In the genomic region with DNA sequence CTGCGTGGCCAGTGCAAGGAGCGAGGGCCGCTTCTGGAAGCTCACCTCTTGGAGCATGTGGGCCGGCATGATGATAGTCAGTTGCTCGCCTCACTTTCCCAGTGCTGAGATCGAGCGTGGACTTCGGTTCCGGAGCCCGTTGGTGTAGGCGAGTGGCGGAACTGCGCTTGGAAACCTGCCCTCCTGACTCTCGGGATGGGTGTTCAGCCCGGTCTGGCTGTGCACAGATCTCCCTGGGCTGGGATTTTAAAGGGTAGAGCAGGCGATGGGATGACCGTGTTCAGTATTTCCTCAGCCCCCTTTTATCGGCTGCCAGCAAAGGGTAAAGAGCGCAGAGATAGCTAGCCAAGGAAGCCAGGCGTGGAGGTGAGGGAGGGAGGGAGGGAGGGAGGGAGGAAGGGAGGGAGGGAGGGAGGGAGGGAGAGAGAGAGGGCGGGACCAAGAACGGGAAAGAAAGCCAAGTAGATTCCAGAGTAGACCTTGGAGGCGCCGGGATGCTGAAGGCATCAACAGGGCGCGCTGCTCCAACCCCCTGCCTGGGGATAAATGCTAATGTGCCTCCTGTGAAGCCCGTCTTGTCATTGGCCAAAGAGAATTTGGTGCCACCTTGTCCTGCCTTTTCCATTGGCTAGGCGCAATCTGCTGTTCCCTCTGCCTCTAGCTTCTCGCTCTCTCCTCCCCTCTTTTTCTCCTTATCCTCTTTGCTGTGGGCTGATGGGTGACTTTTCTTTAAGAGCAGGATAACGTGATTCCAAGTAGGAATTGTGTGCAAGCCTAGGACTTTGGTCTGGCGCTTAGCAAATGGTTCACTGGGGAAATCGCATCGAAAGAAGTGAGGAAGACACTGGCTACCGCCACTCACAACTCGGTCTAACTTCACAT, we compare ENCODE assay signal across 7 mouse cellular contexts. TPM values are rescaled to one million over a fixed set of nuclear protein-coding genes. Genes with fewer than 3 reads are reported as not detected.
DNase-seq lines count a peak whose midpoint lies in the region; ATAC-seq lines count a peak whose summit lies in the region.

Scd1 (minus strand) TSS at position 539 of the 882 bp plus-strand sequence.

- H3K9me3 ChIP-seq in hindbrain, embryonic 14.5 days (ENCODE audit: control insufficient read depth, low read length), result no peaks in the 10 kb centered on the region

- WGBS in hindbrain, embryonic 14.5 days, result under 1% methylated on average over 33 of the region's 35 CpGs

- H3K27me3 ChIP-seq in hindbrain, embryonic 14.5 days (ENCODE audit: control insufficient read depth, insufficient read depth, low read length), result no peaks in the 10 kb centered on the region

- peaks cover 16% of the 10 kb centered on the region; the same call in 1 of the 2 replicates for H3K4me1 ChIP-seq in hindbrain, embryonic 14.5 days (replicated peaks; ENCODE audit: control insufficient read depth, insufficient read depth, low read length)

- ATAC-seq in hindbrain, embryonic 14.5 days (ENCODE audit: low FRiP score), result peak; percentile 94

- H3K4me2 ChIP-seq in hindbrain, embryonic 14.5 days (replicated peaks), result peak within 1 kb of the TSS; percentile 98

- H3K27ac ChIP-seq in hindbrain, embryonic 14.5 days, result peak within 1 kb of the TSS; percentile 82

- peak within 1 kb of the TSS; percentile 45 for H3K4me3 ChIP-seq in hindbrain, embryonic 14.5 days (replicated peaks; ENCODE audit: low read length)

- peak; percentile 83 to 91 for DNase-seq in adrenal gland, adult (ENCODE audit: inconsistent age in 2 of 2, low spot score in 1 of 2)
- DNase-seq in cerebellum, postnatal 36 days, result peak; percentile 84 to 85
- peak; percentile 77 to 82 for DNase-seq in frontal cortex, postnatal 36 days (ENCODE audit: low spot score in 2 of 2)
- peak; percentile 72 for DNase-seq in hindbrain, embryonic 14.5 days (ENCODE audit: low spot score)
- peak; percentile 67 for DNase-seq in layer of hippocampus, postnatal 36 days
- DNase-seq in lung, postnatal 25 days (ENCODE audit: low spot score), result peak; percentile 77
- peak; percentile 75 for DNase-seq in right cerebral cortex, adult 2 months (ENCODE audit: low spot score in 2 of 2)

- H3K9ac ChIP-seq in hindbrain, embryonic 14.5 days, result peak within 1 kb of the TSS; percentile 64

- H3K36me3 ChIP-seq in hindbrain, embryonic 14.5 days (replicated peaks; ENCODE audit: control insufficient read depth, insufficient read depth), result no peaks in the 10 kb centered on the region; the same call in 1 of the 2 replicates

RNA-seq across cellular contexts. Expression of gene Scd1, which starts in this region (rescaled TPM):
- 8.4 and 10.6 TPM in 2 replicates for polyA plus RNA-seq in hindbrain, embryonic 14.5 days (2014; fragmentation: Nextera tagmentation; extraction: Ambion mirVana)
- total RNA-seq in layer of hippocampus, postnatal 36 days (2021), result 100 to 1,000 TPM; 121 to 157 TPM

Comparison
In these comparisons a context has a peak if more than half of its experiments do, and no peak if none do; other contexts are left out.
1. Peak in every context shown above with its lines: DNase-seq, ATAC-seq, H3K4me3 ChIP-seq and H3K27ac ChIP-seq.